Mouse (Mus musculus) intestine, embryonic 14.5 days (tissue): ENCODE data around the gene Lrp8. TPM values are rescaled to one million over a fixed set of nuclear protein-coding genes. Genes with fewer than 3 reads are reported as not detected.
A peak's percentile ranks its signal among the peaks of the same experiment; 100 is the strongest.

Experiments
- ATAC-seq: fragments of 200-750 bp; cut with Nextera tagmentation; replicated peaks from 2 replicates; pipeline ENCODE4 v1.8.0; 2017; ENCODE audit warnings: low read depth, moderate number of reproducible peaks, moderate TSS enrichment, moderate library complexity; ENCODE audit not compliant: low FRiP score, low TSS enrichment
- DNase-seq: peaks from one replicate; pipeline ENCODE4 v3.0.0-alpha.2; 2018; ENCODE audit warnings: low spot score
- H3K27ac ChIP-seq: fragments of 300-500 bp; sonication (generic); 2 replicates; pipeline ENCODE4 v1.5.1; 2014; ENCODE audit warnings: low read depth, mild to moderate bottlenecking, control low read depth
- H3K27me3 ChIP-seq: fragments of 300-500 bp; sonication (generic); replicated peaks from 2 replicates; pipeline ENCODE4 v1.6.1; 2014; ENCODE audit warnings: low read length, control low read depth; ENCODE audit not compliant: control insufficient read depth, insufficient read depth
- H3K36me3 ChIP-seq: fragments of 300-500 bp; sonication (generic); 2 replicates; pipeline ENCODE4 v1.6.1; 2014; ENCODE audit warnings: low read length, control low read depth; ENCODE audit not compliant: control insufficient read depth, insufficient read depth
- H3K4me1 ChIP-seq: fragments of 300-500 bp; sonication (generic); replicated peaks from 2 replicates; pipeline ENCODE4 v1.6.1; 2014; ENCODE audit warnings: low read length, control low read depth, mixed read lengths; ENCODE audit not compliant: control insufficient read depth, insufficient read depth
- H3K4me2 ChIP-seq: fragments of 300-500 bp; sonication (generic); 2 replicates; pipeline ENCODE4 v1.6.1; 2014; ENCODE audit warnings: low read length
- H3K4me3 ChIP-seq: fragments of 300-500 bp; sonication (generic); 2 replicates; pipeline ENCODE4 v1.5.1; 2014; ENCODE audit warnings: low read depth, low read length, control low read depth, mixed read lengths
- H3K9ac ChIP-seq: fragments of 300-500 bp; sonication (generic); 2 replicates; pipeline ENCODE4 v1.6.1; 2014; ENCODE audit warnings: mild to moderate bottlenecking, low read length
- H3K9me3 ChIP-seq: fragments of 300-500 bp; sonication (generic); 2 replicates; pipeline ENCODE4 v1.6.1; 2016; ENCODE audit warnings: low read length, control low read depth; ENCODE audit not compliant: control insufficient read depth
- WGBS: fragments of 180-500 bp; shearing (Covaris S2); extraction: QIAGEN DNeasy Blood & Tissue Kit; methylation state at CpG from one replicate; pipeline ENCODE4 v1.1.7; 2014; 5-methylcytosine and 5-hydroxymethylcytosine counted together
- polyA plus RNA-seq: library from polyadenylated mRNA; unstranded; fragments of >200 nt; fragmentation: Nextera tagmentation; extraction: Ambion mirVana; gene quantifications from 2 replicates; pipeline ENCODE4 v1.2.1, GENCODE M21; 2014

Gene Lrp8
- polyA plus RNA-seq, 1 experiment from 2014 or later: 5.1 TPM

GRCm38 (mm10) chr4:107830189-107830588 lies 28.1 kb downstream of the Lrp8 start:
- DNase-seq: no peak
- Histone ChIP-seq H3K27ac (no peak overlapping the region), H3K36me3 (no peaks in the 10 kb centered on the region), H3K27me3 (no peaks in the 10 kb centered on the region), H3K4me1 (peaks cover 20% of the 10 kb centered on the region), H3K9me3 (no peaks in the 10 kb centered on the region), H3K4me3 (no peak overlapping the region), H3K9ac (no peak overlapping the region), H3K4me2 (no peak overlapping the region)
- 75% methylated on average over 10 of the region's 10 CpGs for WGBS
- ATAC-seq: no peak

GRCm38 (mm10) chr4:107830821-107831221 lies 28.8 kb downstream of the Lrp8 start:
- Histone ChIP-seq H3K27ac (no peak overlapping the region), H3K9ac (no peak overlapping the region), H3K4me2 (no peak overlapping the region), H3K4me3 (no peak overlapping the region), H3K4me1 (peaks cover 23% of the 10 kb centered on the region), H3K27me3 (no peaks in the 10 kb centered on the region), H3K9me3 (no peaks in the 10 kb centered on the region), H3K36me3 (no peaks in the 10 kb centered on the region)
- ATAC-seq (no peak), DNase-seq (no peak)
- 79% methylated on average over 7 of the region's 7 CpGs for whole genome bisulfite sequencing

GRCm38 (mm10) chr4:107831678-107832077 lies 29.6 kb downstream of the Lrp8 start:
- no peaks in the 10 kb centered on the region for H3K27me3 ChIP-seq
- H3K9ac ChIP-seq: no peak overlapping the region
- H3K4me3 ChIP-seq: no peak overlapping the region
- no peak for ATAC-seq
- peaks cover 23% of the 10 kb centered on the region for H3K4me1 ChIP-seq
- DNase-seq: no peak
- no peak overlapping the region for H3K4me2 ChIP-seq
- no peaks in the 10 kb centered on the region for H3K36me3 ChIP-seq
- H3K27ac ChIP-seq: no peak overlapping the region
- H3K9me3 ChIP-seq: no peaks in the 10 kb centered on the region
- WGBS: 94% methylated on average over 6 of the region's 6 CpGs

- WGBS: 81% methylated on average over 5 of the region's 5 CpGs
- Histone ChIP-seq H3K27ac (no peak overlapping the region), H3K4me3 (no peak overlapping the region), H3K4me2 (no peak overlapping the region), H3K4me1 (peaks cover 26% of the 10 kb centered on the region), H3K9me3 (no peaks in the 10 kb centered on the region), H3K9ac (no peak overlapping the region), H3K27me3 (no peaks in the 10 kb centered on the region), H3K36me3 (no peaks in the 10 kb centered on the region)
- ATAC-seq: no peak
- no peak for DNase-seq
Measured at GRCm38 (mm10) chr4:107833525-107833924, 31.5 kb downstream of the Lrp8 start.

- peak; percentile 72 for ATAC-seq
Measured at GRCm38 (mm10) chr4:107834643-107835314, 32.7 kb downstream of the Lrp8 start.

GRCm38 (mm10) chr4:107835508-107835909 lies 33.4 kb downstream of the Lrp8 start:
- DNase-seq (no peak), ATAC-seq (no peak)
- no peaks in the 10 kb centered on the region for H3K36me3 ChIP-seq
- H3K4me1 ChIP-seq: peaks cover 10% of the 10 kb centered on the region
- H3K9me3 ChIP-seq: no peaks in the 10 kb centered on the region
- H3K4me3 ChIP-seq: no peak overlapping the region
- no peak overlapping the region for H3K4me2 ChIP-seq
- 49% methylated on average over 5 of the region's 5 CpGs for WGBS
- 0 out of 2 replicates have a peak overlapping the region, but pooled peaks have one; percentile 7 for H3K27ac ChIP-seq
- H3K9ac ChIP-seq: no peak overlapping the region
- no peaks in the 10 kb centered on the region for H3K27me3 ChIP-seq

More at GRCm38 (mm10) chr4:107834643-107835314, 32.7 kb downstream of the Lrp8 start:
- peaks cover 14% of the 10 kb centered on the region for H3K4me1 ChIP-seq
- 58% methylated on average over 22 of the region's 22 CpGs for WGBS
- H3K4me2 ChIP-seq: no peak overlapping the region
- H3K36me3 ChIP-seq: no peaks in the 10 kb centered on the region
- H3K9ac ChIP-seq: no peak overlapping the region
- H3K27ac ChIP-seq: peak overlapping the region; percentile 7; the same call in 1 of the 2 replicates
- H3K4me3 ChIP-seq: no peak overlapping the region
- DNase-seq: peak; percentile 76
- no peaks in the 10 kb centered on the region for H3K27me3 ChIP-seq
- no peaks in the 10 kb centered on the region for H3K9me3 ChIP-seq

GRCm38 (mm10) chr4:107836758-107837157 lies 34.7 kb downstream of the Lrp8 start:
- no peak for DNase-seq
- peaks cover 10% of the 10 kb centered on the region for H3K4me1 ChIP-seq
- 72% methylated on average over 5 of the region's 5 CpGs for WGBS

GRCm38 (mm10) chr4:107837910-107838309 lies 35.8 kb downstream of the Lrp8 start:
- WGBS: 91% methylated on average over 3 of the region's 3 CpGs
- no peak for ATAC-seq
- Histone ChIP-seq H3K4me1 (peaks cover 10% of the 10 kb centered on the region), H3K4me3 (no peak overlapping the region), H3K27me3 (no peaks in the 10 kb centered on the region), H3K4me2 (no peak overlapping the region), H3K36me3 (no peaks in the 10 kb centered on the region), H3K9ac (no peak overlapping the region), H3K9me3 (no peaks in the 10 kb centered on the region), H3K27ac (no peak overlapping the region)
- no peak for DNase-seq

More at GRCm38 (mm10) chr4:107836758-107837157, 34.7 kb downstream of the Lrp8 start:
- Histone ChIP-seq H3K9ac (no peak overlapping the region), H3K9me3 (no peaks in the 10 kb centered on the region), H3K27ac (no peak overlapping the region), H3K4me3 (no peak overlapping the region), H3K4me2 (no peak overlapping the region), H3K27me3 (no peaks in the 10 kb centered on the region), H3K36me3 (no peaks in the 10 kb centered on the region)
- ATAC-seq: no peak

- H3K4me2 ChIP-seq: no peak overlapping the region
- no peaks in the 10 kb centered on the region for H3K36me3 ChIP-seq
- H3K4me3 ChIP-seq: no peak overlapping the region
- ATAC-seq (no peak), DNase-seq (no peak)
- H3K9ac ChIP-seq: no peak overlapping the region
- H3K27ac ChIP-seq: no peak overlapping the region
- WGBS: 93% methylated on average over 8 of the region's 8 CpGs
- peaks cover 13% of the 10 kb centered on the region for H3K27me3 ChIP-seq
- H3K9me3 ChIP-seq: no peaks in the 10 kb centered on the region
- no peaks in the 10 kb centered on the region for H3K4me1 ChIP-seq
Measured at GRCm38 (mm10) chr4:107843687-107844086, 41.6 kb downstream of the Lrp8 start.
